Mouse (Mus musculus): Measurements from ENCODE around the gene Zfp428.

The Zfp428 gene

DNA sequence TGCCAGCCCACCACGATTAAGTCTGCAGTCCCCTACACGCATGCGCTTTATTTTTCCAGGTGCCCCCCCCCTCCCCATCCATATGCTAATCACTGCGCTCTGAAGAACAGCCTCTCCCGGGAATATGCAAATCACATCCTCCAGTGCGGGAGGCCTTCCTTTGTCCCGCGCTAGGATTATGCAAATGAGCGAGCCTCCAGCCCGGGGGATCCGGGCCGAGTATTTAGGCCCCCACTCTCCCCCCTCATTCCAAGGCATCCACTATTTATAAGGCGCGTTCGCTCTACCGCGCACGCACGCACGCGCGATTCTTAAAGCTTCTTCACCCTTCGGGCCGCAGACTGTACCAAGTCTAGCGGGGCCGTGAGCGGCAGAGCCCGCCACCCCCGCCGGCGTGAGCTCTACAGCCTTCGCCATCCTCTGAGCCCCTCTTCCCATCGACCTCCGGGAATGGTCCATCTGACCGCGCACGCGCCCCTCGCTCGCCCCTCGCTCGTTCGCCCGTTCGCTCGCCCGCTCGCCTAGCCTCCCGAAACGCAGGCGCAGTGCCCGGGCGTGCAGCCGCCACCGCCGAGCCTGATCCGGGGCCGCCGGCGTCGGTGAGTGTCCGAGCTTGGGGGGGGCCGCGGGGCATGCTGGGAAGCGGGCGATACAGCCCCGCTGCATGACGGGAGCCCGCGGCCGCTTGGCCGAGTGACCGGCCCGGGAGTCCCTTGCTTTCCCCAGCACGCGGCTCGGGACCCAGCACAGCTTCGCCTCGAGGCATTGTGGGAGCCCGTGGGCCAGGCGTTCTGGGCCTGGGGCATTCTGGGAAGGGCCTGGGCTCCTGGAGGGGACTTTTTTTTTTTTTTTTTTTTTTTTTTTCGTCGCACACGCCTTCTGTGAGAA lies at the start of gene Zfp428:
Zfp428 (plus strand) TSS at position 169 of the 888 bp plus-strand sequence.
- DNase-seq (ENCODE audit: low read depth in 2 of 2, low spot score in 2 of 2), result no peak

DNA sequence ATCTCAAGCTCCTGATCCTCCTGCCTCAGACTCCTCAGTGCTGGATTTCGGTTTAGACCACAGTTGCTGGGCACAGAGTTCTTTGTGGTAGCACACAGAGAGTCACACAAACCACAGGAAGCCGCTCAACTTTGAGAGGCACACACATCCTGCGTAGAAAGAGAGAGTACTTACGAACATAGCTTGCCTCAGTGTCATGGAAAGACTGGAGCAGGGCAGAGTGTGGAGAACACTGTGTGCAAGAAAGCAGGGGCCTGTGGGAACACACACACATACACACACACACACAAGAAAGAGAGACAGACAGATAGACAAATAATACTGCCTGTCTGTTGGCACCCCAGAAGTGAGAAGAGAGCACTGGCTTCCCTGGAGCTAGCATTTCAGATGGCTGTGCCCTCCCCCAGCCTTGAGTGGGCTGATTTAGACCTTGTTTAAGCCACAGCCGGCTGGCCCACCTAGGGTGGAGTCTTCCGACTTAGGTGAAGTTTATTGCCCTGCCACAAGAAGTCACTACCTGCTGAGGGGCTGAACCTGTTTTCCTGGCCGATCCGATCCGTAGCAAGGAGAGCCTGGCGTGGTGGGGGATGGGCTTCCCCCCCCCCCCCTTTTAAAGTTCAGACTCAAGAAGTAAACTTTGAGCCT lies 49.0 kb upstream of the Zfp428 start:
- peak; percentile 90 to 91 for DNase-seq (ENCODE audit: low read depth in 2 of 2, low spot score in 2 of 2)

DNA sequence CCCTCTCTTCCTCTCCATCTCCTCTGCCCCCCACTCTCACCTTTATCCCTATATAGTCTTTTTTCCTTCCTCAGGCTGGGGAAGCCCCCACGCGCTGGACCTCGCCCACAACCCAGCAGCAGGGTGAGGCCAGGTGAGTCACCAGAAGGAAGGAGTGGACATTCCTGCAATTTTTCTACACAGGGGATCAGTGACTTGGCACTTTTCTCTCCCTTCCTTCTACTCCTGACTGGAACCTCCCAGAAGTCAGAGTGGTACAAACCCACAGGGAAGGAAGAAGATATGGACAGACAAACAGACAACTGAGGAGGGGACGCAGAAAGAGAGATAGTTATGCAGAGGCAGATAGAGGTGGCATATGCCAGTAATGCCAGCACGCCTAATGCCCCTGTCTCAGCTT lies 47.4 kb upstream of the Zfp428 start:
- no peak for DNase-seq (ENCODE audit: low read depth in 2 of 2, low spot score in 2 of 2)

DNA sequence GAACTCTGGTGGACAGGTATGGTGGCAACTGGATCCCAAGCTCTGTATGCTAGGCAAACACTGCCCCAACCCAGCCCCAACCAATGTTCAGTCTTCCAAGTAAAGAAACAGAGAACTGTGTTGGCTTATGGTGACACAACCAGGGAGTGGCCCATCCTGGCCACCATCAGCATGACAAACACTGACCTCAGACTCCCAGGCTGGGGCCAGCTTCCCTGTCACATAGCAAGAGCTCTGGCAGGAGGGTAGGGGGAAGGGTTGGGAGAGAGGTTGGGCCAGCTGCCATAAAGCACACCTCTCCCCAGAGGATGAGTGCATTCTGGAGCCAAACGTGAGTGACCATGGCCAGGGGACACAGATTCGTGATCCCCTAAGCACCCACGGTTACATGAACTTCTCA lies 47.0 kb upstream of the Zfp428 start:
- no peak for DNase-seq (ENCODE audit: low read depth in 2 of 2, low spot score in 2 of 2)

DNA sequence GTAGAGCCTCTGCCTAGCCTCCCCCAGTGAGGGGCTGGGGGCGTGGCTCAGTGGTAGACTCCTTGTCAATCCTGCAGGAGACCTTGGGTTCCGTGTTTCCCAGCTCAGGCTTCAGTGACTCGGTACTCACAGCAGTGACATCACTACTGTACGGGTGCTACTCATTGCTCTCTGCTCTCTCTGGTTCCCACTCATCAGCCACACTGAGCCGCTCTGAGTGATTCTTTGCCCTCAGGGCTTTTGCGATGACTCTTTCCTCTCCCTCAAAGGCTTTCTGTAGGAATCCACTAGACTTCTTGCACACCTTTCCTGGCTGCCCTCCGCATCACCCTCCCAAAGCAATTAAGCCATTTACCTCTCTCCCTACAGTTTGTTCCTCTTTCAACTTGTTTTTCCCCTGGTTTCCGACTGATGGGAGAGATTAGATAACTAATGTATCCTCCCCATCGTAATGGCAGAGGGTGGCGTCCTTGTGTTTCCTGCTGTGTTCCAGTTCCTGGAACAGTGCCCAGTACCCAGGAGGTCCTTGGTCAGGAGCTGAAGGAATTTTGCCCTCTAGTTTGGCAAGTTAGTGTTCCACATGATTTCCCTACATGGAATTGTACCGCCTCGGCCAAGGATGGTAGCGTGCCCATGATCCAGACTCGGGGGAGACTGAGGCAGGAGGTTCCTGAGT lies 45.3 kb upstream of the Zfp428 start:
- DNase-seq (ENCODE audit: low read depth in 2 of 2, low spot score in 2 of 2), result no peak

DNA sequence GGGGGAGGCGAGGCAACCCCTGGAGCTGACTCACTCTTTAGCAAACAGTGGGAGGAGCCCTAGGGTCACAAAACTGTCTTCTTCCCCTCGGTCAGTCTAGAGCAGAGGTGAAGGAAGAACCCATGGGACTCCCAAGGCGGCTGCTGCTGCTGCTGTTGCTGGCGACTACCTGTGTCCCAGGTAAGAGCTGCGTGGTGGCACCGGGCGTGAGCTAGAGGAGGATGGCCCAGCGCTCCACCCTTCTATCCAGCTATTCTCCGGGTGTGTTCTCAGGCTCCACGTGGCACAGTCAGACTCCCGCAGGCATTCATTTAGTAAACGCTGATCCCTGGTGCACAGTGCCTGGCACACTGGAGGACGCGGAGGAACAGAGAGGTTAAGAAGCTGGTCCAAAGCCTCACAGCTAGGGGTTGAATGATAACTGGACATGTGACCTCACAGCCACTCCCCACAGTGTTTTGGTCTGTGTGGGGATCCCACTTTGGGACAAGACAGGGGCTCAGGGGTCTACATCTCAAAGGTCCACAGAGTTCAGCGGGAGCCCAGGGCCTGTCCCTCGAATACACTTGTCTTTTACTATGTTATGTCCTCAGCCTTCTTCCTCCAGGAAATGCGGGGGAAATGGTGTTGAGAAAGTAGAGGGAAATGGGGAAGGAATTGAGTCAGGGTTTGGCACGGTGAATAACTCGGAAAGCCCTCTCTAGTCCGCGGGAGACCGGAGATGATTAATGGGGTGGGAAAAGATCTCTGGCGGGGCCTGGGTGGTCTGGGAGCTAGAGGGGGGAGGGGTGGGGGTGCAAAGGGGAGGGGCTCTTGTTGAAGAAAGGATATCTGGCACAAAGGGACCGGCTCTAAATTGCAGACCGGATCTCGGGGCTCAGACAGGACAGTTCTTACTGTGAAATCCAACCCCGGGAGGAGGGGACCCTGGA lies 44.2 kb upstream of the Zfp428 start, which contains the start of gene Plaur:
Plaur (plus strand) TSS at position 97 of the 932 bp plus-strand sequence.
- peak; percentile 46 to 60 for DNase-seq (ENCODE audit: low read depth in 2 of 2, low spot score in 2 of 2)

DNA sequence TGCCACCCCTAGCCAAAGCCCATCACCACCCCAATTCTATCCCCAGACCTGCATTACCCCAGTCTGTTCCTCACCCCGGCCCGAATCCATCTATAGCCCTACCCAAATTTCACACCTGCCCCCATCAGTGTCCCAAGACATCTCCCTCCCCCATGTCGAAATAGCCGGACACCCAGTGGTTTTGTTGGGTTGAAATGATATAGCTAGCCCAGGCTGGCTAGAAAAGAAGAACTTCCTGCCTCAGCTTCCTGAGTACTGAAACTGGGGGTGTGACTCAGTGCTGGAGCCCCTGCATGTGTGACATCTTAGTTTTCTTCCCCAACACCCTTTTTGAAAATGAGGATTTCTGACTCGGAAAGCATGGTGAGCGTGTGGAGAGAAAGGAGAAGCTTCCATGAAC lies 40.0 kb upstream of the Zfp428 start:
- DNase-seq (ENCODE audit: low read depth in 2 of 2, low spot score in 2 of 2), result no peak

DNA sequence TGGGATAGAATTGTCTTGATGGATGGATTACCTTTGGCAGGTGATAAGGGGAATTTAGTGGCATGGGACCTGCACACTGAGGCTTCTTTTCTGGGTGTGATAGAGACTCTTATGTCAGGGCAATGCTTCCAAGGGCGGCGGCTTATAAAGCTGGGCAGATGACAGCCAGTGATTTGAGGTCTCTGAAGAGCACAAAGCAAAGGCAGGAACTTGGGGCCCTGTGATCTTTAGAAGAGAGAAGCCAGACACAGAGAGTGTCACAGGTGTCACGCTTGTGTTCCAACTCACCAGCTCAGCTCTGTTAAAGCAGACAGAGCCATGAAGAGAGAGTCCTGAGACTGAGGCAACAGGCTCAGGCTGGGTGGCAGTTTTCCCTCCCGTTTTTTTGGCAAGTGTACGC lies 38.9 kb upstream of the Zfp428 start:
- peak in 1 of 2 experiments; percentile 56 for DNase-seq (ENCODE audit: low read depth in 2 of 2, low spot score in 2 of 2)

DNA sequence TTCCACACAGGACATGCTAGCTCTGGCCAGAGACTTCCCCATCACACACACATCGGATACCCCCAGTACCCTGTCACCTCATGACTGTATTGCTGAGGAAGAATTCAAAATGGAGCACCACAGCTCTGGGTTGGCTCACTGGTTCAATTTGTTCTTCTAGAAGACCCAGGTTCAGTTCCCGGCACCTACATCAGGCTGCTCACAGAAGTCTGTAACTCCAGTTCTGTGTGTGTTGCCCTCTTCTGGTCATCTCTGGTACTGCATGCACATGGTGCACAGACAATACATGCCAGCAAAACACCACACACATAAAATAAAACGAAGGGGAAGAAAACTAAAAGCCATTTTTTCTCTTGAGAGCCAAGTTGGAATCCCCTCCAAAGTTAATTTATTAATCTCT lies 37.7 kb upstream of the Zfp428 start:
- DNase-seq (ENCODE audit: low read depth in 2 of 2, low spot score in 2 of 2), result peak; percentile 62 to 71

DNA sequence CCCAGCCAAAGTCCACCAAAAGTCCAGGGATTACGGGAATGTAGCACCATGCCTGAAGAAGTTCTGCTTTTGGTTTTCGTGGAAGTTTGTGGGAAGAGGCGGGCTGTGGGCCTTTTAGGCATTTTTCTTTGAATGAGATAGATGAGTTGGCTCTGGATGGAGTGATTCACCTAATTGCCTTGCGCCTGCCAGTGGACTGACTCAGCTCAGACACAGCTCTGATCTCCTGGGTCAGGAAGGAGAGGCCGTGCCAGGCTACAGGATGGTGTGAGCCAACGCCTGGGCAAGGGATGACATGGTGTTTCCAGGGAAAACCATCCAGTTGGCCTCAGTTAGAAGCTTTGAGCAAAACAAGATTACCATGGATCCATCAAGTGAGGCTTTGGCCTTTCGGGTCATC lies 36.5 kb upstream of the Zfp428 start:
- DNase-seq (ENCODE audit: low read depth in 2 of 2, low spot score in 2 of 2), result no peak

DNA sequence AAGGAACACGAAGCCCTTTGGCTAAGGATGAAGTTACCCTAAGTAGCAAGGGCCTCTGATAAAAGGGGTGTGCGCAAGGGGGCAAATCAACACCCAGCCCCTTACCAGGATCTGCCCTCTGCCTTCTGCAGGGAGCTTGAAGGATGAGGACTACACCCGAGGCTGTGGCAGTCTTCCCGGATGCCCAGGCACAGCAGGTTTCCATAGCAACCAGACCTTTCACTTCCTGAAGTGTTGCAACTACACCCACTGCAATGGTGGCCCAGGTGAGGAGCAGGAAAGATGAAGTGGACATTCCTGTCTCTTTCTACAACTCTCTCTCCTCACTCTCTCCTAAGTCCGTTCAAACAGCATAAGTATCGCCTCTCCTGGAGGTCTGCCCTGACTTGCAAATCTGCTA lies 34.4 kb upstream of the Zfp428 start:
- no peak for DNase-seq (ENCODE audit: low read depth in 2 of 2, low spot score in 2 of 2)

DNA sequence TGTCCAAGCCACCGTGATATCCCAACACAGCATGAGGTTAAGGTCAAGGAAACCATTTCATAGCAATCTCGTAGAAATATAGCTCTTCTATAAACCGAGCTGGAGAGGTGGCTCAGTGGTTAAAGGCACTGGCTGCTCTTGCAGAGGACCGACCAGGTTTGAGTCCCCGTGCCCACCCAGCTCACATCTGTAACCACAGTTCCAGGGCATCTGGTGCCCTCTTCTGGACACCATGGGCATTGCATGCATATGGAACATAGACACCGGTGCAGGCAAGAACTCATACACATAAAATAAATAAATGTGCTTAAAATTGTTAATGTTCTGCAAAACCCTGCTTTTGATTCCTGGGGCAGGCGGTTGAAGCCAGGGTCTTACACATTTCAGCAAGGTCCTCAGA lies 33.9 kb upstream of the Zfp428 start:
- peak; percentile 53 to 63 for DNase-seq (ENCODE audit: low read depth in 2 of 2, low spot score in 2 of 2)

DNA sequence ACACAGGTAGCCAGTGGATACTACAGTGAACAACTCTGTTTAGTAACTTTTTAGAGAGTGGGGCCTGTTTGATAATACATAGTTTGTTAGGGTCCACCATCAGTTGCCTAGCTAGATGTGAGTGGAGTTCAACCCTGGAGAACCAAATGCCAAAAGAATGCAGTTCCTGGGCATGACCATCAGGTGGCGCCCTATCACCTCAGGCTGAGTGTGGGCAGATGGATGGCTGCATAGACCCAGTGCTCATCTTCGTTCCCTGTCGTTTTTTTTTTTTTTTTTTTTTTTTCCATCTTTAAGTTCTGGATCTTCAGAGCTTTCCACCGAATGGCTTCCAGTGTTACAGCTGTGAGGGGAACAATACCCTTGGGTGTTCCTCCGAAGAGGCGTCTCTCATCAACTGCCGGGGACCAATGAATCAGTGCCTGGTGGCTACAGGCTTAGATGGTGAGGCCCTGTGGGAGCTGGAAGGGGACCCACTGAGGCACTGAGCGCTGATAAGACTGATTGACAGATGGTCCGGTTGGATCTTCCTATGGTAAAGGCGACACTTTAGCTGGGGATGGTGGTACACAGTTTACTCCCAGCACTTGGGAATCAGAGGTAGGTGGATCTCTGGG lies 32.8 kb upstream of the Zfp428 start:
- DNase-seq (ENCODE audit: low read depth in 2 of 2, low spot score in 2 of 2), result peak; percentile 62 to 71

DNA sequence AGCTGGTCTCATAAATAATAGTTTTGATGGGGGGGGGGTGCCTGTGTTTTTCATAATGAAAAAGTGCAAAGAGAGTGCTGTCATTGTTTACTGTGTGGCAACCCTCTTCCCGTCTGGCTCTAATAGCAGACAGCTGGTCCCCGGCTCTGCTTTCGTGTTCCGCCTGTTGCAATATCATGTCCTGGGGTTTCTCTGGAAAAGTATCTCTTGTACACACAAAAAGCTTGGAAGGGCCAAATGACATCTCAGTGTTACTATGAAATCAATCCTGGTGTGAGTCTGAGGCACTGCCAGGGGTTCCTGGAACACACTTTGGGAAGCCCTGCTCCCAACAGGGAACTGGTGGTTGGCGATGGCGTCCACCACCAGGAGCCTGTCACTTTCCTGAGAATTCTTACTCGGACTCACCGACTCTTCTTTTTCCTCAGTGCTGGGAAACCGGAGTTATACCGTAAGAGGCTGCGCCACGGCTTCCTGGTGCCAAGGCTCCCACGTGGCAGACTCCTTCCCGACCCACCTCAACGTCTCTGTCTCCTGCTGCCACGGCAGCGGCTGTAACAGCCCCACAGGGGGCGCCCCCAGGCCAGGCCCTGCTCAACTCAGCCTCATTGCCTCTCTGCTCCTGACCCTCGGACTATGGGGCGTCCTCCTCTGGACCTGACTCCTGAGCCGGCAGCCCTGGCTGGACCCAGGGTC lies 31.8 kb upstream of the Zfp428 start:
- no peak for DNase-seq (ENCODE audit: low read depth in 2 of 2, low spot score in 2 of 2)

DNA sequence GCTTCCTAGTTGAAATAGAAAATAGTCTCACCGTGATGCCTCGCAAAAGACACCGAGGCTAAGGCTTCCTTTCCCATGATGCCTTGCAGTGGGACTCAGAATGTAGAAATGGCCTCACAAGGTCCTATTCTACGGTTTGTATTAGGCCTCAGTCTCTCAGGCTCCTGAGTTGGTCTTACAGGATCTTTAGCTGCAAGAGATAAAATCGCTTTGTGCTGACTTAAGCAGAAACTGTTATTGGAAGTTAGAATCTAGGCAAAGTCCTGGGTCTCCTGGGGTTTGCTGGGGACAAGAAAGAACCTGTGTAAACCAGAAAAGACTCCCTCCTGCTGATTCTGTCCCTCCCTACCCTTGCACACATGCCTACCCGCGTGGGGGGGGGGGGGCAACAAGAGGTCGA lies 30.5 kb upstream of the Zfp428 start:
- no peak for DNase-seq (ENCODE audit: low read depth in 2 of 2, low spot score in 2 of 2)

DNA sequence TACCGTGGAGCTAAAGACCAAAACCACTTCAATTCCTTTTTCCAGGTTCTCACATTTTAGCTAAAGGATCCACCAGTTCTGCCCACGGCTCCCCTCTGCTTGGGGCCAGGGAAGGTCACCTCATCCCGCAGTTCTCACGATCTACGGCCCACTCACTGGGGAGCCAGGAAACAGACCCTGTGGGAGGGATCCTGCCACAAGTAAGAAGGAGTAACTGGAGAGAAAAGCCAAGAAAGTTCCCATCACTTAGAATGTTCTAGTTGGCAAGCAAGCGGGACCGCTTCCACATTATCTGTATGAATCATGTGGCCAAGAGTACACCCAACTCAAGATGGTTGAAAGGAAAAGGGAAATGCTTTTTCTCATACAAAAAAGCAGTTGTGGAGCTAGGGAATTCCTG lies 29.9 kb upstream of the Zfp428 start:
- no peak for DNase-seq (ENCODE audit: low read depth in 2 of 2, low spot score in 2 of 2)

DNA sequence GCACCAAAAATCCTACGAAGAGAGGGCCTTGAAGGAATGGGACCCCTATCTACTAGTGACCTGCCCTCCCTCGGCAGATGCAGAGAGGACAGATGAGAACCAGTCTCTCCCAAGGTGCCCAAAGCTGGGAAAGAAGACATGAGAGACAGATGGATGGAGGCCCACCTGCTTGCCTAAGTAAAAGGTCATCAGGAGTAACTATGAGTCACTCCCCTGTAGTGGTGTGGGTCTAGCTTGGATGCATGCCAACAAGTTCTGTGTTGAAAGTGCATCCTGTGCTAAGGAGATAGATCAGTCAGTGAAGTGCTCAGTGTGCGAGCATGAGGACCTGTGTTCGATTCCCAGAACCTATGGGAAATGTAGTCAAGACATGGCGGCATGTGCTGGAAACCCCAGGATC lies 27.9 kb upstream of the Zfp428 start:
- DNase-seq (ENCODE audit: low read depth in 2 of 2, low spot score in 2 of 2), result no peak

DNA sequence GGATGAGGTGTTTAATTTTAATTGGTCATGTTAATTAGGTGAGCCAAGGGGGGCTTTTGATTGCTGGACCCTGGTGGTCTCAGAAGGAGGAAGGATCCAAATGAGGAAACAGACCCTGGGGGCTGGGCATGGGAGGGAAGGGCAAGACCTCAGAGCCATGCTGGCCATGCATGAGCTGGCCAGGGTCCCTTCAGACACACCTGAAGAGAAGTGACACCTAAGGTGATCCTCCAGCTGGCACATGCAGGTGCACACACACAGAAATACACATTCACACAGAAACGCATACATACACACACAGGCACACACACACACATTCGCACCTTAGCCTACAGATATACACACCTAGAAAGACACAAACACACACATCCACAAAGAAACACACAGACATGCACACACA lies 27.1 kb upstream of the Zfp428 start:
- DNase-seq (ENCODE audit: low read depth in 2 of 2, low spot score in 2 of 2), result no peak

DNA sequence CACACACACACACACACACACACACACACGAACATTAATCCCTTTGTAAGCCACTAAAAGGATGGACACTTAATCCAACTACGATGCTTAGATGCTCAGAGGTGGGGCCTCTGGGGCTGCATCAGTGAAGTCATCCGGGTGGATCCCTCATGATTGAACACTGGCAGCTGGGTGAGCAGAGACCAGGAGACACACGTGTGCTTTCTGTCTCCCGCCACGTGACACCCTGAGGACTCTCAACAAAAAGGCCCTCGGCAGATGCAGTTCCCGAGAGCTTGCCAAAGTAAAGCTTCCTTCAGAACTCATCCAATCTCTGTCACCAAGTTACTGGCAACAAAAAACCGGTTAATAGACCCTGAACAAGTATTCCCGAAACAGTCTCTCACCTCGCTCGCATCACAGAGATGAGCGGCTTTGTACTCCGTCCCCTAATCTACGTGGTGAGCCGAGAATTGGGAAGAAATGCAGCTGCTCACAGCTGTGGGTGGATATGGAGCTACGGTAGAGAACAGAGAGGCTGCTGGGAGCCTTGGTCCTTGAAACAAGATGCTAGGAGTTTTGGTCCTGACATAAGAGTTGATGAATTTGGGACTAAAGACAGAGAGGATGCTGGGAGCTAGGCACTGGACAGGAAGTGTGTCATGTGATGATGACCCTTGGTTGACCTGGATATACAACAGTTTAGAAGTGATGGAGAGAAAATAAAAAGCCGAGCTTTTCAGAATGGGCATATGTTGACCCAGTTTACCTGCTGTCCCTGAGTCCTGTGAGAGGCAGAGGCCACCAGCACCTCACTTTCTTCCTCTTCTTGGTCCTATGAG lies 26.5 kb upstream of the Zfp428 start:
- DNase-seq (ENCODE audit: low read depth in 2 of 2, low spot score in 2 of 2), result no peak

Measured in CD8-positive naive resting alpha-beta T cell, adult 2 months (primary cell).